Mouse (Mus musculus) heart, adult 2 months (tissue): Measurements from ENCODE around the gene Fcho2.

Source experiments
- CTCF ChIP-seq: fragments of 200-600 bp; IDR thresholded peaks from 2 replicates; pipeline ENCODE4 v1.8.1; 2022; ENCODE audit warnings: antibody characterized with exemption, mild to moderate bottlenecking, moderate library complexity
- EP300 ChIP-seq: fragments of 200-500 bp; IDR thresholded peaks from 2 replicates; pipeline ENCODE4 v1.6.1; 2011; ENCODE audit warnings: low read depth, low read length, control low read depth; ENCODE audit not compliant: insufficient read depth
- POLR2A ChIP-seq: fragments of 200-500 bp; IDR thresholded peaks from 2 replicates; pipeline ENCODE4 v1.6.1; 2011; ENCODE audit warnings: mild to moderate bottlenecking, low read depth, low read length, control low read depth; ENCODE audit not compliant: insufficient read depth

DNA sequence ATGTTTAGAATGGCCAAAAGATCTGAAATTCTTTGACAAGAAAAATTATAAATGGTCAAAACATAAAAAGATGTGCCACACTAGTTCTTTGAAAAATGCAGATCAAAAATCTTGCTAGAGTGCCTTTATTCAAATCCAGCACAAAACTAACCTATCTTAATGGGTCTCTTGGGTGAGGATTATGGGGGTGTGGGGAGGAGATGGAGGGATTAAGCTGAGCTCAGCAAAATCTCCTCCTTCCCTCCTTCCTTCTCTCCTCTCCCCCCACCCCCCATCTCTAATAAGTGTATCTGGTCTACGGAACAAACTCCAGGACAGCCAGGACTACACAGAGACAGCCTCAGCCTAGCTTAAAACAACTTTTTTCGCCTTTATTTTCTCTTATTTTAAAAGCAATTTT lies 43.8 kb downstream of the Fcho2 start:
- TF ChIP-seq POLR2A = no peak
- TF ChIP-seq EP300 = no peak
- TF ChIP-seq CTCF = no peak
